Mouse (Mus musculus) right cerebral cortex, adult 2 months (tissue): ENCODE measurements at regions not wholly inside any gene's neighbourhood (a gene's known extent, or its start where the extent isn't known, plus 50 kb on each side); places are given as distances from the start of the nearest gene placed in this dataset.

Experiments
- DNase-seq, 2 experiments: peaks; one replicate each; pipeline ENCODE4 v3.0.0; 2021 to 2022; ENCODE audit warnings: low spot score in 2 of 2

GRCm38 (mm10) chr10:24357636-24358035, 134.3 kb downstream of the Moxd1 start:
- no peak for DNase-seq

- no peak for DNase-seq
Measured at GRCm38 (mm10) chr10:24361424-24361823, 138.1 kb downstream of the Moxd1 start.

DNA sequence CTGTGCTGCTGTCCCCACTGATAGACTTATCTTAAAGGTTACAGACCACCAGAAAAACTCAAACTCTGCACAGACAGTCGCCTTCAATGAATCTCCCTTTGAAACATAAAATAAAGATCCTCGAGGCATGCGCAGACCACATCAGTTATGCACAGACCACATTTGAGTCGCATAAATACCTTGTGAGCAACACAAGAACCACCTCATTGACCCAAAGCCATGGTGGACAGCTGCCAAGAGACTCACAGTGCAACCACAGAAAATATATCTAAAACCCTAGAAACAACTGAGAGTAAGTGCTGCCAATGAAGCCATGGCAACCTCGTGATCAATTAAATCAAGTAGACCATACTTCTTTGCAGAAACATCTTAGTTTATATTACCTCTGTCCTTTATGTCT, 142.1 kb downstream of the Moxd1 start:
- no peak for DNase-seq

- no peak for DNase-seq
Measured at GRCm38 (mm10) chr10:24367010-24367409, 143.7 kb downstream of the Moxd1 start.

DNA sequence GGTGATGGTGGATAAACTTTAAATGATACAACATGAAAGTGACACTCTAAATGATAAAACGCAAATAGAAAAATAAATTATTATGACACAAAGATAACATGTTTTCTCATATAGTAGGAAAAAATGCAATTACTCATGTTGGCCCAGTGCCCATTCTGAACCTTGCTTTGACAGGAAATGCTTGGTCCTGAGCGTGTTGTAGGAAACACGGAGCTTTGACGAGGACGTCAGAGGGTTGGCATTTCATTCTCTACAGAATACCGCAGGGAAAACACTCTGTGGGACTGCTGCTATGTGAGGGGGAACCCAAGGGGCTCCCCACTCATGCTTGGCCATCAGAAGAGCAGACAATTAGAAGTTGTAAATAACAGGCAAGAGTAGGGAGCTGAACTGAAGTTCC, 150.6 kb downstream of the Moxd1 start:
- no peak for DNase-seq

DNA sequence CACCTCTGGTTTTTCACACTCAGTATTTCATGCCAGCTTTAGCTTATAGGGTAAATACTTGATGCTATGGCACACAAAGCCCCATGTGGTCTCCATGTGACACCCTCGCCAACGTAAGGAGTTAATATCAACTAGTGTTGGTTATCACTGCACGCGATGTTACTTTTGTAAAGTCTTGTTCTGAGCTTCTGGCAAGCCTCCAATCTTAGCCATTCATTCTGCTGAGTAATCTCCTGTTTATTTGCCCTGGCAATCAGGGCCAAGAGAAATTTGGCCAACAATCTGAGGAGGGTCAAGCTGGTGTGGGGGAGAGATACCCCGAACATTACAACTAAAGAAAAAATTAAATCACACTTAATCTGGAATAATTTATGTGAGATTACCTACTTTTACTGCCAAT, 156.0 kb downstream of the Moxd1 start:
- DNase-seq = no peak

- no peak for DNase-seq
Measured at GRCm38 (mm10) chr10:24380478-24381273, 157.4 kb downstream of the Moxd1 start.

DNA sequence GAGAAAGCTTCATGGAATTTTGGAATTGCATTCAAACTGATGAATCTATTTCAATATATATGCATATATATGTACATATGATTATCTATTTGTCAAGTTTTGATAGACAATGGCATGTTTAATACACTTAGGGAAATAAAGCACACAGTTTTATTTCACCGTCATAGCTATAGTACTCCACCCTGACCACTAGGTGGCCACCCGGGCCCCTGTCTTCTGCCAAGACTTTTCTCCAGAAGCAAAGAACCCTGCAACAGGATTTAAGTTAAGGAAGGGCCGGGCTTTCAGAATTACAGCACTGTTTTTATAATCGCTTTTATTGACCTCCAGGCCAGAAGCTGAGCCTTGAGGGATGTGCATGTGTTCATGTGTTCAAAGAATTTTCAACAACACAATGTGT, 158.6 kb downstream of the Moxd1 start:
- DNase-seq = peak; percentile 26 to 31

- no peak for DNase-seq
Measured at GRCm38 (mm10) chr10:24384061-24384460, 160.7 kb downstream of the Moxd1 start.

- no peak for DNase-seq
Measured at GRCm38 (mm10) chr10:24388229-24388628, 164.9 kb downstream of the Moxd1 start.

DNA sequence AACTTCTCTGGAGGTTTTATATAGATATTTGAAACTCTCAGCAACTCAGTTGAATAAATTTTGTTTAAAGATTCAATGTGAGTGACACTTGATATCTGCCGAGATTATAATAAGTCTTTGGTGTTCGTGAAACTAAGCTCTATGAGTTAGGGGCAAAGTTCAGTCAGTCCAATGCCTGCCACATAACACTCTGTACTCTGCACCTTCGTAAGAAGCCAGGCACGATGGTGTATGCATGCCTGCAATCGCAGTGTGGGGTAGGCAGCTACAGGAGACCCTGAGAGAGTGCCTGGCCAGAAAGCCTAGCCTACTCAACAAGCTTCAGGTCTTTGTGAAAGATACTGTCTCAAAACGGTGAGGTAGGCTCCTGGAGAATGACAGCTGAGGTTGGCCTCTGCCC, 167.7 kb downstream of the Moxd1 start:
- DNase-seq = no peak

GRCm38 (mm10) chr10:24392066-24392465, 168.7 kb downstream of the Moxd1 start:
- no peak for DNase-seq

GRCm38 (mm10) chr10:24395999-24396784, 172.9 kb downstream of the Moxd1 start:
- DNase-seq = peak in 1 of 2 experiments; percentile 17

DNA sequence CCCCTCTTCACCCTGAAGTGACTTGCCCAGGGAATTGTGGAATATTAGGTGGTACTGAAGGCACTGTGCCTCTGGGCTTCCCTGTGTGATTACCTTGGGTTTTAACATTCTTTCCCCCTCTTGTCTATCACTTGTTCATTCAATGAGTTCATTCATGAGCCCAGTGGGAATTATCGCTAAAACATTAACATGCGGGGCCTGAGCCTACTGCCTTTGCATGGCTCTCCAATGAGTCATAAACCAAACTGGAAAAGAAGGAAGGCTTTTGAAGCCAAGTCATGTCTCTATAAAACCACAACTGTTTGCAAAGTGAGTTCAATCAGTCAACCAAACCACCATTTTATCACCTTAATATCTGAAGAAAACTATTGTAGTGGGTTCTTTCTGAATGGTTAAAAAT, 173.8 kb downstream of the Moxd1 start:
- DNase-seq = no peak

DNA sequence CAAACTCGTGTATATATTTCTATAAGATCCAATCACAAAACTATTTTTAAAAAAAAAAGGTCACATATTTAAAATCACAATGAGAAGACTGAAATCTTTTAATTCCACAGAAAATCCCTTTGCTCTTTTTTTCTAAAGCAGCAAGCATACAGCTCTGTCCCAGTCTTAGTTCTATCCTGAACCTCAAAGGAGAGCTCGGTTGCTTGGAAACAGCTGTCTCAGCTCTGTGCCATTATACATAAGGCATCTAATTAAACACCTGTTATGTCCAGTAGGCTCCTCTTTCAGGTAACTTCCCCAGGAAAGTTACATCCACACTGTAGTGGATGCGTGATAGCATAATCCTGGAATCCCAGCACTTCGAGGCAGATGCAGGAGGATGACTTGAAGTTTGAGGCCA, 181.5 kb downstream of the Moxd1 start:
- DNase-seq = no peak

DNA sequence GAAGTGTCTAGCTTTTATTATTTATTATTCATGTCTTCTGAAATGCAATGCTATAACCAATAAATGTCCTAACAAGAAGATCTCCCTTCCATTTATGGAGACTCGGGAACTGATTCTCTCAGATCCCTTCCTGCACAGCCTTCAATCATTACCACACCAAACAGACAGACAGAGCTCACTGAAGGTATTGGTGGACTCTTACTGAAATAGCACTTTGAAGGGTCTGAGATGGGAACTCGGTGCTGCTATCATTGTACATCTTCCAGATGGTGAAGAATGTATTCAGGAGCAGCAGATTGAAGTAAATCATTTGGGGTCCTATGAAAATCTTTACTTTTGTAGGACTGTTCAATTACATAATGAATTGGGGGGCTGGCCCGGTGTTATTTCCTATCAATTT, 183.6 kb downstream of the Moxd1 start:
- DNase-seq = no peak

DNA sequence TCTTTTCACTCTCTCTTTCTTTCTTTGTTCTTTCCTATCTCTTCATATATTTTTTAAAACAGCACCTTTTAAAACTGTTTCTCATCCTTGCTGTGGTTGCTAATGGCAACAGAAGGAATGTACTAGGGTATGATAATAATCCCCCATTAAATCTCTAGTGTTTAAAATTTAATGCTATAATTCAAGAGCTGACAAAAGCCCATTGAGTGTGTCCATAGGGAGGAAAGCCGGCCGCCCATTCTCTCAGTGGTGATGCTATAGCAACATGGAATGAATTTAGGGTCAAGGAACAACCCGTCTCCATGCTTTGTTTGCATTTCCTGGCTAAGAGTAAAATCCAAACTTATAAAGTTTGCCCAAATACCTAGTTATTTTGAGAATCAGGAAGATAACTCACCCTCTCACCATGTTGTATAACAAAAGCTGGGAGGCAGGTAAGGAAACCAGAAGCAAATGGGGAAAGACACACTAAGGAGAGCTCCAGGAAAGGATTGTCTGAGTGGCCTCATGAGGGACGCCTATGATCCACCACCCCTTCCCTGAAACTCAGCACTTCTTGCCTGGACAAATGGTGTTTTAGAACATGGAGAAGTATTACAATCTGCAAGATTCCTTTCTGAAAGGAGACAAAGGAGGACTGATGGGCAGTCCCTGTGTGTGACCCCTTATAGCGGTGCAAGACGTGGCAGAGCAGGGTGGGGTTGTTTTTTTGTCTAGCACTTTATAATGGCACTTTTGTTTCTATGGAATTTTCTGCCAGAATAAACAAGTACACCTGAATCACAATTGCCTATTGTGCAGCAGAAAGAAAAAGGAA, 184.3 kb downstream of the Moxd1 start:
- DNase-seq = no peak

DNA sequence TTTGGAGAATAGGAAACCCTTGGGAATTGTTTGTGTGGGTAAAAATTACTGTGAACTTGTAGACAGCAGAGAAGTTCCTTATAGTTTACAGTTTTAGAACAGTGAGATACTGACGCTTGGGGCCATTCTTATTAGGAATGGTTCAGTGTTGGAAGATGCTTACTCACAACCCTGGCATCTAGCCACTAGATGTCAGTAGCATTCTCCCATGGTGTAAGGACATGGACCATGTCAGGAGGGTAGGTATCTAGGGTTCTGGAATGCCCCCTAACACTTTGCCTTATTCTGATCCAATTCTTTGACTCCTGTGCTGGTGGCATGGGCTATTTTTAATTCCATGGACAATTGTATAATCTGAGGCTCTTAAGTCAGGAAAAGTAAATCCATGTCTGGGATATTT, 185.3 kb upstream of the Ccn2 start:
- no peak for DNase-seq

DNA sequence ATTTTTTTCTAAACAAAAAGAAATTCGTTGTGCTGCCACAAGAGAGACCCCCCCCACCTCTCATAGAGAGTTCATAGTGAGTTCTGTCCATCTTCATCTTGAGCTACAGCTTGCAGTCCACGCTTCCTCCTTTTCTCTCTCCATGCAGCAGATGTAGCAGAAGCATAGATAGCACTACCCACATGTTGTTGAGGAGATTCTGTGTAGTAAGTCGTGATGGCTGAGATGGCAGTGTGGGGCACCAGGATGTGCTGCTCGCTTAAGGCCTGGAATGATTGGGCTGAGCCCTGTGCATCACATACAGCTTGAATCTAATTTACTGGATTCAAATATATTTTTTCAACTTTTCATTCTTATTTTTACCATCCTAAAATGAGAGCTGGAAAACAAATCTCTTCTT, 184.4 kb upstream of the Ccn2 start:
- DNase-seq = no peak

DNA sequence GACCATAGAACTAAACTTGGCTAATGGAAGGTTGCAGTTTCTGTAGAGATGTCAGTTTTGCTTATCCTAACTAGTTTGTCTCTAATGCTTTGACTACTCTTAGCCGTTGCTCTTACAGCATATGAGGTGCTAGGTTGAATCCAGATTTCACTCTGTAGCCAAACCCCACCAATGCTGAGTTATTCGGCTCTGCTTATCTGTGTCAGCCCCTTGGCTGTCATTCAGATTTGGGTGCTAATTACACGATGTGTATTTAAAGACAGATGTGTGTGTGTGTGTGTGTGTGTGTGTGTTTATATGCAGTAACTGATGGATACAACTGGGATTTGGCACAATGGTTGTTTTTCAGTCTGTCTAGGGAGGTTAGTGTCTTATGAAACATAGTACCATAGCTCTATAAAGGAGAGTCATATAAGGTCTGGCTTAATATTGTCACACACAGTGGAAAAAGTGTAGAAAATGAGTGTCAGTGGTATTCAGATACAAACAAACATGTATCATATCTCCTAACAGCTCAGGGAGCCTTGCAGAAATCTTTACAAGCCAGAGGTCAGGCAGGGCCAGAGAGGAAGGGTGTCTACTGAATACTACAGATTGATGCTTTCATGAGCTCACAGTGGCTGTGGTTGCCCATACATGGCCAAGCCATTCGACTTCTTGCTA, 172.6 kb upstream of the Ccn2 start:
- DNase-seq = no peak

DNA sequence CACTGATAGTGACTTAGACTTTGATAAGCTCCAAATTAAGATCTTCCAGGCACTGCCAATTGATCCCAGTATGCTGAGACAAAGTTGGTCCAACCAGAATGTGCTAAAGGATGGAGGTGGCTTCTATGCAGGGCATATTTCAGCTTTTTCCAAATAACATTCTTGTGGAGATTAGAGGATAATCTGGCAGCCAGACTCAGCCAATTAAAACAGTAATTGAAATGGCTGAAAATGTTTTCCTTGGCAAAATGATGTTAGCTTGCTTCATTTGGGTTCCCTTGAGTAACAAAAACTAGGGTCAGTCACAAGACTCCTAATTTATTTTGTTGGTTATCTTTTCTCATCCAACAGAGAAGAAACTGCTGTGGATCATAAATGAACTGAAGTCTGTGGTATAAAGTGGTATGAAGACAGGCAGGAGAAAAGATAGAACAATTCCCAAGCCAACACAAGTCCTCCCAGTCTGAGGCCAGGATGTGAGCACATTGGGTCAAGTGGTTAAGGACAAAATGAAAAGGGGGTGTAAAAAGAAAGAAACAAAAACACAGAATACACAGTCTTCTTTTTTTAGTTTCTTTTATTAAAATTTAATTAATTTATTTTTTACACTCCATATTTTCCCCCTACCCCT, 161.4 kb upstream of the Ccn2 start:
- no peak for DNase-seq
